Mouse (Mus musculus): Measurements from ENCODE around the gene Rcor1. TPM values are rescaled to one million over a fixed set of nuclear protein-coding genes. Genes with fewer than 3 reads are reported as not detected.

Gene Rcor1
- total and polyA plus RNA-seq, 3 experiments, result 6.5 to 16.1 (median 8.3) TPM

DNA sequence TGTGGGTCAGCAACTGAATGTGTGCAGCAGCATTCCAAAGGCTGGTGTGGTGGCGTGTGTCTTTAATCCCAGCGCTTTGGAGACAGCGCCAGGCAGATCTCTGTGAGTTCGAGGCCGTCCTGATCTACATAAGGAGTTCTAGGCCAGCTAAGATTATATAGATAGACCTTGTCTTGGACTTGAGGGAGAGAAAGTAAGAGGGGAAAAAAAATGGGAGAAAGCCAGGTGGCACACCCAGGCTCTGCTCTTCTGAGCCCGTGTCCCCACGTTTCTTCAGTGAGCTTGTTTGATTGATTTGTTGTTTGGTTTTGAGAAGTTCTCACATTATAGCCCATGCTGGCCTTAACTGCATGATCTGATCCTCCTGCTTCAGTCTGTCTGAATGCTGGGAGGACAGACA lies 48.7 kb upstream of the Rcor1 start:
- in situ Hi-C loops (cut with MboI; ENCODE audit: low pct_ligation_motif_present, low pct_unique_long_range_greater_than_20kb, low sequenced_read_pairs), result loop anchor here (5.0 kb wide), 1 partner anchor 53 kb away; no protein-coding TSS in a partner anchor
- Histone ChIP-seq H3K27me3 (replicated peaks) (no peaks in the 10 kb centered on the region), H3K9ac (ENCODE audit: insufficient read depth, low read depth) (no peak overlapping the region), H3K79me2 (replicated peaks; ENCODE audit: control insufficient read depth, extremely low read depth, insufficient read depth, poor library complexity, severe bottlenecking) (no peaks in the 10 kb centered on the region), H3K36me3 (replicated peaks in 1 of 2; ENCODE audit: control insufficient read depth in 1 of 2, insufficient read depth in 1 of 2, low read length in 1 of 2) (no peaks in the 10 kb centered on the region), H3K4me3 (replicated peaks in 1 of 3; ENCODE audit: low read depth in 2 of 3, low read length in 2 of 3, poor library complexity in 1 of 3) (no peak overlapping the region), H3K4me2 (ENCODE audit: insufficient read depth, low read depth, poor library complexity, severe bottlenecking) (no peak overlapping the region), H3K4me1 (ENCODE audit: control insufficient read depth in 1 of 2, insufficient read depth in 2 of 2) (peaks cover 3 to 12% of the 10 kb centered on the region in 2 experiments), H3K27ac (ENCODE audit: insufficient read depth, low read depth) (no peak overlapping the region), H3K9me3 (replicated peaks; ENCODE audit: low read length) (no peaks in the 10 kb centered on the region)
- dilution Hi-C loops (cut with MboI; ENCODE audit: extremely low pct_ligation_motif_present, extremely low pct_unique_long_range_greater_than_20kb, low sequenced_read_pairs), result no loop called here
- no peak for DNase-seq (ENCODE audit: extremely low read depth)
- TF ChIP-seq SMC3 (IDR thresholded peaks at IDR 0.05; ENCODE audit: low read depth, low read length) (no peak), CTCF (conservative IDR thresholded peaks at IDR 0.05 in 1 of 2, IDR thresholded peaks at IDR 0.05 in 1 of 2; ENCODE audit: low read depth in 2 of 2, low read length in 2 of 2) (no peak), MAFK (IDR thresholded peaks at IDR 0.05; ENCODE audit: insufficient replicate concordance, low read length) (no peak), ZMIZ1 (IDR thresholded peaks at IDR 0.05; ENCODE audit: low read depth, low read length) (no peak), RCOR1 (conservative IDR thresholded peaks at IDR 0.05; ENCODE audit: low read depth, low read length) (no peak), BHLHE40 (IDR thresholded peaks at IDR 0.05; ENCODE audit: low read depth, low read length) (no peak), ZKSCAN1 (IDR thresholded peaks at IDR 0.05; ENCODE audit: borderline replicate concordance, low read depth, low read length) (no peak), UBTF (IDR thresholded peaks at IDR 0.05; ENCODE audit: low read depth, low read length) (no peak), SIN3A (IDR thresholded peaks at IDR 0.05; ENCODE audit: low read length) (no peak), CHD2 (IDR thresholded peaks at IDR 0.05; ENCODE audit: low read length) (no peak)

- Histone ChIP-seq H3K27me3 (replicated peaks) (no peaks in the 10 kb centered on the region), H3K9me3 (replicated peaks; ENCODE audit: low read length) (no peaks in the 10 kb centered on the region), H3K4me1 (ENCODE audit: control insufficient read depth in 1 of 2, insufficient read depth in 2 of 2) (peaks cover 3 to 11% of the 10 kb centered on the region in 2 experiments), H3K36me3 (replicated peaks in 1 of 2; ENCODE audit: control insufficient read depth in 1 of 2, insufficient read depth in 1 of 2, low read length in 1 of 2) (no peaks in the 10 kb centered on the region), H3K4me2 (ENCODE audit: insufficient read depth, low read depth, poor library complexity, severe bottlenecking) (peak overlapping the region; percentile 79), H3K9ac (ENCODE audit: insufficient read depth, low read depth) (peak overlapping the region; percentile 76), H3K4me3 (replicated peaks in 1 of 3; ENCODE audit: low read depth in 2 of 3, low read length in 2 of 3, poor library complexity in 1 of 3) (peak overlapping the region; percentile 27 to 57 (median 49)), H3K27ac (ENCODE audit: insufficient read depth, low read depth) (peak overlapping the region; percentile 27), H3K79me2 (replicated peaks; ENCODE audit: control insufficient read depth, extremely low read depth, insufficient read depth, poor library complexity, severe bottlenecking) (no peaks in the 10 kb centered on the region)
- dilution Hi-C loops (cut with MboI; ENCODE audit: extremely low pct_ligation_motif_present, extremely low pct_unique_long_range_greater_than_20kb, low sequenced_read_pairs), result no loop called here
- in situ Hi-C loops (cut with MboI; ENCODE audit: low pct_ligation_motif_present, low pct_unique_long_range_greater_than_20kb, low sequenced_read_pairs), result loop anchor here (5.0 kb wide), 1 partner anchor 54 kb away; no protein-coding TSS in a partner anchor
- peak; percentile 97 for DNase-seq (ENCODE audit: extremely low read depth)
- TF ChIP-seq BHLHE40 (IDR thresholded peaks at IDR 0.05; ENCODE audit: low read depth, low read length) (no peak), IRF4 (IDR thresholded peaks at IDR 0.05; ENCODE audit: low read depth, low read length) (peak; percentile 84), ZMIZ1 (IDR thresholded peaks at IDR 0.05; ENCODE audit: low read depth, low read length) (peak; percentile 34; the same call in 1 of the 2 replicates), MXI1 (IDR thresholded peaks at IDR 0.05; ENCODE audit: low read depth, low read length) (0 out of 2 replicates have a peak, but pooled peaks have one; percentile 20), ZNF384 (IDR thresholded peaks at IDR 0.05; ENCODE audit: low read depth, low read length) (no peak), SMC3 (IDR thresholded peaks at IDR 0.05; ENCODE audit: low read depth, low read length) (peak; percentile 48), TCF12 (IDR thresholded peaks at IDR 0.05; ENCODE audit: low read depth, low read length) (peak; percentile 59; the same call in 1 of the 2 replicates), MAZ (IDR thresholded peaks at IDR 0.05; ENCODE audit: low read depth, low read length) (peak; percentile 84), KAT2A (IDR thresholded peaks at IDR 0.05; ENCODE audit: insufficient replicate concordance, low read length) (no peak), ETS1 (conservative IDR thresholded peaks at IDR 0.05; ENCODE audit: low read depth, low read length) (peak; percentile 31; the same call in 1 of the 2 replicates), HCFC1 (IDR thresholded peaks at IDR 0.05; ENCODE audit: low read depth, low read length) (peak; percentile 68), RCOR1 (conservative IDR thresholded peaks at IDR 0.05; ENCODE audit: low read depth, low read length) (0 out of 2 replicates have a peak, but pooled peaks have one; percentile 42), RAD21 (IDR thresholded peaks at IDR 0.05; ENCODE audit: low read depth, low read length) (peak; percentile 32), POLR2AphosphoS2 (IDR thresholded peaks at IDR 0.05; ENCODE audit: low read depth, low read length) (no peak), EP300 (IDR thresholded peaks at IDR 0.05; ENCODE audit: low read length) (peak; percentile 34; the same call in 1 of the 2 replicates), CTCF (conservative IDR thresholded peaks at IDR 0.05 in 1 of 2, IDR thresholded peaks at IDR 0.05 in 1 of 2; ENCODE audit: low read depth in 2 of 2, low read length in 2 of 2) (peak; percentile 78 to 87), POLR2A (IDR thresholded peaks at IDR 0.05; ENCODE audit: low read depth, low read length) (peak; percentile 41), PAX5 (IDR thresholded peaks at IDR 0.05; ENCODE audit: low read length) (no peak), ZC3H11A (IDR thresholded peaks at IDR 0.05; ENCODE audit: low read depth, low read length) (no peak), MAFK (IDR thresholded peaks at IDR 0.05; ENCODE audit: insufficient replicate concordance, low read length) (no peak), MYC (IDR thresholded peaks at IDR 0.05; ENCODE audit: low read depth, low read length) (no peak; the same call in 1 of the 2 replicates), CHD2 (IDR thresholded peaks at IDR 0.05; ENCODE audit: low read length) (peak; percentile 67; the same call in 1 of the 2 replicates), NELFE (IDR thresholded peaks at IDR 0.05; ENCODE audit: low read depth, low read length) (peak; percentile 36; the same call in 1 of the 2 replicates), USF1 (IDR thresholded peaks at IDR 0.05; ENCODE audit: low read depth, low read length) (no peak), ELF1 (IDR thresholded peaks at IDR 0.05; ENCODE audit: low read depth, low read length) (peak; percentile 86), MAX (IDR thresholded peaks at IDR 0.05; ENCODE audit: low read length) (no peak; the same call in 1 of the 2 replicates)
Measured at GRCm38 (mm10) chr12:110991361-110992127, 47.6 kb upstream of the Rcor1 start.

Measured in CH12.LX (cell line).